Mouse (Mus musculus): ENCODE results near the gene Ahctf1. TPM values are rescaled to one million over a fixed set of nuclear protein-coding genes. Genes with fewer than 3 reads are reported as not detected.
"Not testable (repeated sequence)": the region's sequence is repeated elsewhere in the genome, so short reads cannot be mapped to it uniquely, and the experiment has no call there.

The Ahctf1 gene
- 10 to 100 TPM; 15.3 to 19.1 TPM for total RNA-seq (2021)
- long read RNA-seq, experiment 1, partial matches to known transcripts: 2 of 2 reads
- long read RNA-seq, experiment 1, other reads (novel, unspliced or antisense): 0 of 2 reads
- long read RNA-seq, experiment 2, partial matches to known transcripts: 1 of 5 reads
- long read RNA-seq, experiment 2, other reads (novel, unspliced or antisense): 3 of 5 reads

DNA sequence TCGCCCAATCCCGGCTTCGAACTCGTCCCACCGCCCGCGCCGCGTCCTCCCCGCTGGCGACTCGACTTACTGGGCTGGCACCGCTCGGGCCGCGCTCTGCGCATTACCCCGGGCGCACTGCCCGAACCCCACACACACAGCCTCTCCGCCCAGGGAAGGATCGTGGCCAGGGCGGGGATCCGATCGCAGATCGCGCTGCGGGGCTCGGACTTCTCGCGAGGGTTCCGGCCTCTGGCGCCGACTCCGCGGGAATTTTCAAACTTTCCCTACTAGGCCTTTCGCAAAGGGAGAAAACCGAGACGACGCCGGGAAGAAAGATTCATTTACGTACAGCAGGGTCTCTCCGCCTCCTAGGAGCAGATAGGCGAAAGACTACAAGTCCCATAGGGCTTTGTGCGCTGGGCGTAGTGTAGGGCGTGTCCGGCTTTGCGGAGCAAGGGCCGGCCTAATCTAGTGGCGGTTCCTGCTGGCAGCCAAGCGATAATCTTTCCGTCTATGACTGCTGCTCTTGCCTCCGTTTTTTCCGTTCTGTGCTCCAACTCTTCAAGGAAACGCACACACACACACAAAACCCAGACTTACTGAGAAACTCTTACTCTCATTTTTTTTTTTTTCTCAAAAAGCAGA is at the start of gene Ahctf1:
Ahctf1 (minus strand) TSS at position 168 of the 627 bp plus-strand sequence.
- peak; percentile 98 for DNase-seq

DNA sequence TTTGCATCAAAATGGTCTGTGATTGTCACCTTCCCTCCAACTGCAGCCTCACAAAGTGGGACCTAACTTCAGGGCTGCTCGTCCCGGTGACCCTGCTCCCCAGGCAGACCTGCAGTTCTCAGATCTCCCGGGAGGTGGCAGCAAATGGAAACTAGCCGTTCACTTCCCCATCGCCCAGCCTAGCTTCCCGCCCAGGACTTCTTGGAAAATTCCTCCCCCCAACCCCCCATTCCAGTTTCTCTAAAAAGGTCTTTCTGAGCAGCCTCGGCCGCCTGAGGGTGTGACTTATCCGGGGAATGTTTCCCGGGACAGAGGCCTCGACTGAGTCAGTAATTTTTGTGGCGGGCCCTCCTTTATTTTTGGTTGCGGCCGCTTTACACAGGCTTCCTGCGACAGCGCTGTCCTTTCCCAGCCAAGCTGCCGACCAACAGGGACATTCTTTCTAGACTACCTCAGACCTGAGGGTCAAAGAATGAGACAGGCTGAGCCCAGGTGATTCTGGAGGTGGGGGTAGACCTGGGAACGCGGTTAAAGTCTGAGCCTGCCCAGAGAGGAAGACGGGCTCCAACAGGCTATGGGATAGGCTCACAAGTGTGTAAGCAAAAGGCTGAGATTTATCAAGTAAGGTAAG is 44.4 kb upstream of the Ahctf1 start:
- DNase-seq: peak; percentile 78

DNA sequence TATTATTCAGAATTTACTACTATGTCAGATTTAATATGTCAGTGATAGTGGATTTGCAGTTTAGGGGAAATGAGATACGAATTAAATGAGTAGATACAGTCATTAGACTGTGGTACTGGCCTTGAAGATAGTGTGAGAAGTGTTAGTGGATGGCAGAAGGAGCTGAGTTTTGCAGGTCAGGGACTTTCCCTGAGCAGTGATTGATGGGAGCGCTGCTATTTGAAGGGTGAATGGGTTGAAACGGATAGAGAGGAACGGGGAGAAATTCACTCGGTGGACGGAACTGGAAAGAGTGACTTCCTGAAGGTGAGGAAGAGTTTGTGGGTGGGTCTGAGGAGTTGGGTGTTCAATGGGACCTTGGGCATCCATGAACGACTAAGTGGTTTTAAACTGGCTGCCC is 43.7 kb upstream of the Ahctf1 start:
- no peak for DNase-seq

DNA sequence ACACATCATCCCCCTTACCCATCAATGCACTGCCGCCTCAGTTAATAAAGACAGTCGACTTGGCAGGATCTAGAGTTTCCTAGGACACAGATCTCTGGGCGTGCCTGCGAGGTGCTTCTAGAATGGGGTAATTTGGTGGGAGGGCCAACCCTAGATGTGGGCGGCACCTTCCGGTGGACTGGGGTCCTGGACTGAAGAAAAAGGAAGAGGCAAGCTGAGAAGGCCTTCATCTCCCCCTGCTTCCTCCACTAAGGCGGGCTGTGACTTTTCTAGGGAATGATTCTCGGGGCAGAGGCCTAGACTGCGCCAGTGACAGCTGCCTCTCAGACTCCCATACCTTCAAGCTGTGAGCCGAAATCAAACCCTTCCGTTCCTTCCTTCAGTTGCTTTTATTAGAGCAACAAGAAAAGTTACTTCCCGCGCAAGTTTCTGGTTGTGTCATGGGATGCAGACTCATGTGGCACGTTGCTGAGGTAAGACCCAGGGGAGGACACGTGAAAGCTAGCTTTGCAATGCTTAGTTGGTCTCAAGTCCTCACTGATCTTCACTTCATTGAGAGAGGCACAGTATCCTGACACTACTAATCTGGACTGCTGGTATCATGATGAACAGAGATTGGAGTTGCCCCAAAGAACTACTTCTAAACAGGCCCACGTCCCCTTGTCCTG is 42.5 kb upstream of the Ahctf1 start:
- no peak for DNase-seq

DNA sequence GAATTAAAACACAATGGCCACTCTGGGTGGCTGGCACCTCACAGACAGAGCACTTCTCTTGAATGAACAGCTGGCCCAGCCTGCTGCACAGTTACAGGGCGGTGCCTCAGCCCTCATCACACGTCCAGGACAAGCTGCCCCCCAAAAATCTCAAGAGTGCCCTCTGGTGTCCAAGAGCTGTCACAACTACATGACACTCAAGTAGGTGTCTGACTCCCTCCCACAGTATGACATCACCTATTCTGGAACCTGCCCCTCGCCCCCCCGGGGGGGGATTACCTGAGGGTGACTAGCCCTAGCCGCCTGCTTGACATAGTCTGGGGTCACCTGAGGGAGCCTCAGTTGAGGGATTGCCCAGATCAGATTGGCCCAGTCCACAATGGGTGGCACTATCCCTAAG is 41.4 kb upstream of the Ahctf1 start:
- peak; percentile 60 for DNase-seq

DNA sequence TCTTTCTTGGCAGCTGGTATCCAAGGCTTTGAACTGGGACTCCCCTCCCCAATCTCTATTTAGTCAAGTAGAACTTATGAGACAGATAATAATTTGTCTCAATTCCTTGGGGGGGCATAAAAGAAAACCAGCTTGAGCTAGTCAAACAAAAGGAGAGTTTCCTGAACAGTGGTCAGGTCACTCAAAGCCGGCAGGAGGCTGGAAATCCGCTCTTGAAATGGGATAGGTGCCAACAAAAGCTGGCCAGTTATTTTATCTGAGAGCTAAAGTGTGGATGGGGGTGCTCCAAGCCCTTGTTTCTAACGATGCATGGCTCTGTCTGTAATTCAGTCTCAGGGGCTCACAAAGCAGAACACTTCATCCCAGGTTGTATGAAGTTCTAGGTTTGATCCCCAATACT is 40.5 kb upstream of the Ahctf1 start:
- DNase-seq: no peak

DNA sequence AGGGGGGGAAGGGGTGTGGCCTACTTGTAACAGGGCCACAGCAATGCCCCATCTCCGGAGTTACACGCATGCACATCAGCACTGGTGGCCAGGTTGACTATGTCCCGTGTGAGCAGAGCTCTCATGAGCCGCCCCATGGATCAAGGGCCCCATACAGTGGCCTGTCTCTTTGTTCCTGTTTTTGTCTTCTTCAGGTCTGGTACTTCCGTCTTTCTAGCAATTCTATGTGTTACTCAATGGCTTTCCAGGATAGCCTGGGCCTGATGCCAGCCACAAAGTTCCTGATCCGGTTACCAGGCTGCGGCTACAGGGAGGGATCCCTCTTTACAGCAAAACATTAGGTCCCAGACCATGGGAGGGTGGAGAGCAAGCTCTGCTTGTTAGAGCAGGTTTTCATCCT is 39.1 kb upstream of the Ahctf1 start:
- DNase-seq: peak; percentile 43

DNA sequence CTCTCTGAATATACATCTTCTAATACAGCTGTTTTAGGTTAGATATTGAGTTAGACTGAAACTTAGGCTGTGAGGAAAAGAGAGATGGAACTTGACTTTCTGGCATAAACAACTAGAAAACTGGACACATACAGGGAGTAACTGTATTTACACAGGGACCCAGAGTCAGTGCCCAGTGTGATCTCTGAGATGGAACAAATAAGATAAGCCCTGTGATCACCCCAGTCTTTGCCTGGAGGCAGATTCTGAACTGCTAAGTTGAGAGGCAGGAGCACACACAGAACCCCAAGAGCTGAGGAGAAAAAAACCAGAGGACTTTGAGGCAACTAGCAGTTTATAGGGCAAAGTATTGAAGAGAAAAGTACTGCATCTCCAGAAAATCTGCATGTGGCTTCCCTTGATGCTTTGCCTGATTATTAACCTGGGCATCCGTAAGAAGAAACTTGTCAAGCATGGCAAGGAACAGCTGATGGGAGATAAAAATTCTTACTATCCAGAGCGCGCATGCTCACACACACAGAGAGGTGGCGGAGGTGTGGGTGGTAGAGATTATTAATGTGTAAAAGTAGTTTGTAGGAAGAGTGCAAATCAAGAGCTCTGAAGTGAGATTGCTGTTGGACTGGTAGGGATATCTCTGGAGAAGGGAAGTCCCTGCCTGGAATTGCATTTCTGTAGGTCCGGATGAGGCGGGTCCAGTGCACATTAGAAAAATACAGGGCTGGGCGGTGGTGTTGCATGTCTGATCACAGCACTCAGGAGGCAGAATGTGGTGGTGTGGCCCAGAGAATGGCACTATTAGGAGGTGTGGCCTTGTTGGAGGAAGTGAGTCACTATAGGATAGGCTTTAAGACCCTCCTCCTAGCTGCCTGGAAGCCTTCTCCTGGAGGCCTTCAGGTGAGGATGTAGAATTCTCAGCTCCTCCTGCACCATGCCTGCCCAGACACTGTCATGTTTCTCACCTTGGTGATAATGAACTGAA is 33.2 kb upstream of the Ahctf1 start:
- DNase-seq: no peak

DNA sequence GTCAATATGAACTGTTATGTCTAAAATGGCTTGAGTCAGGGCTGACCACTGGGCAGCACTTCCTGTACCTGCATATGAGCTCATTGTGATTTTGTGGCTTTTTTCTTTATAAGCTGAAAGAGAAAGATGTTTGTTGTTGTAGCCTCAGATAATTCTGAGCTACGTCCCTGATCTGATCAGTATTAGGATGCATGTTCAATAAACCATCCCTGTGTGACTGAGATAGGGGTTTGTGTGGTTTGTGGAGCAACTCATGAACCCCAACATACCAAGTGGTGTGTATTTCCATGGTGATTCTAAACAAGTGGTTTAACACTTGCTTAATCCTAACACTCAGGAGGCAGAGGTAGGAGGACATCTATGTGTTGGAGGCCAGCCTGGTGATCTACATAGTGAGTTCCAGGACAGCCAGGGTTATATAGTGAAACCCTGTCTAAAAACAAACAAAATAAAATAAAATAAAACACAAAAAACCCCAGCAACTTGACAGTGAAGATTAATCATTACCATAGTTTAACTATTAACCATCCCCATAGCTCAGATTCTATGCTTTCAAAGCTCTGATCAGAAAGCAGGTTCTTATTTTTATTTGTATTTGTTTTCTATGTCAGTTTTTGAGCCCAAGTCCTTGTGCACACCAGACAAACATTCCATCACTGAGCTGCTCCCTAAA is 32.4 kb upstream of the Ahctf1 start:
- no peak for DNase-seq

DNA sequence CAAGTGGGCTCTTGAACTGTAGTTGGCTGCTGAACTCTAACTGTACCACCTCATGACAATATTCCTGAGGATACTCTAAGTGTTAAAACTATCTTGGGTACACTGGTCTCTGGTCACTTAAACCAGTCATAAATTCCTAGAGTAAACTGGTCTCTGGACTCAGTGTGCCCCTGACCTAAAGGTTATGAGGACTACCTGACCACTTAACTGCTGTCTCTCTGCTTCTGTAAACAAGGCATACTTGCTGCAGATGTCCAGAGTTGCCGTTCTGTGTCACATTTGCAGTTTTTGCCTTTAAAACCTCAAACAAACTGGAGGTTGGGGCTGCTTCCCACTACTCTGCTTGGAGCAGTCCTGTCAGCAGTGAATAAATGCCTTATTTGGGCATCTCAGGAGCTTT is 30.1 kb upstream of the Ahctf1 start:
- no peak for DNase-seq

DNA sequence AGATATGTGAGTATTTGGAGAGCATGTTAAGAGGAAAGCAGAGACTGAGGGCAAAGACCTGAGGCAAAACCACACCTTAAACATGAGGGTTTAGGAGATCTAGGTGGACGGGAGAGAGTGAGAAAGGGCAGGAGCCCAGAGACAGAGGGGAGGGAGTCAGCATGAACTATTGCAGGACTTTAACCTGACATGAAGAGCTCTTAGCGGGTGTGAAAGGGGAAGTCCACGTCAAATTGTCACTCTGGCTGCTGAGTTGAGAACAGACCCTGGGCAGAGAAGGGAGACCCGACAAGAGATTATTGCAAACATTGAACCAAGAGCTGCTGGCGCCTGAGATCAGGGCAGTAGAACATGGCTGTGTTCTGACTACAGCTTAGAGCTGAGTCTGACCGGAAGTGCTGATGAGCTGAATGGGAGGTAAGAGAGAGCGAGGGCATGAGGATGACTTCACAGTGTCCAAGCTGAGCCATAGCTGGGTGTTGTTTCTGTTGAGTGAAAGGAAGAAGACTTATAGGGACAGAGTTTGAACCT is 29.3 kb upstream of the Ahctf1 start:
- no peak for DNase-seq

DNA sequence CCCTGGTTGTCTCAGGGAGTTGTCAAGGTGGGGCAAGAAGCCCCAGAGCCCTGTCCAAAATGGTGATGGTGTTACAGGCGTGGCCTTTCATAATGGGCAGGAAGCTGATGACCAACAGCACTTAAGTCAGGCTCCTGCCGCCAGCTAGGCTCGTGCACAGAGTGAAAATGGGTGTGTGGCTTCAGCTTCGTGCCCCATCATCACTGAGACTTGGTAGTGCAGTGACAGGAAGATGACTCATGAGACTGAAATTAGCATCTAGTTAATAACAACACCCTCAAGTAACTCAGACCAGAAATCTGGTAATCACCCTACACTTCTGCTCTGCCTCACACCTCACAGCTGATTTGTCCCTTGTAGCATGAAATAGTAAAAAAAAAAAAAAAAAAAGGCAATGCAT is 25.4 kb upstream of the Ahctf1 start:
- no peak for DNase-seq

DNA sequence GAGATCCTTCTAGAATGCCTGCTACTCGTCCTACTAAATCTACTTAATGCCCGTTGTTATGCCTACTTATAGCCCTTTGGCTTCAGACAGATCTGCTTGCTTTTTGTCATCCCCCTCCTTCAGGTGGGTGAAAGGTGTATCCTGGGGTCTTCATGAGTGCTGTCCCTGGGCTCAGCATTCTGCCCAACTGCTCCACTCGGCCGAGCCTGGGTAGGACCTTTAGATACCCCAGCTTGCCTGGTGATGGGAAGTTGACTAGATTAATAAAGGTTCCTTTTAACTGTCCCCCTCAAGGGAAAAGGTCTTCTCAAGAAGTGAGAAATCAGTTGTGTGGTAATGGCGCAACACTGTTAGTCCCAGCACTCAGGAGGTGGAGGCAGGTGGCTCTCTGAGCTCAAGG is 24.6 kb upstream of the Ahctf1 start:
- DNase-seq: no peak

DNA sequence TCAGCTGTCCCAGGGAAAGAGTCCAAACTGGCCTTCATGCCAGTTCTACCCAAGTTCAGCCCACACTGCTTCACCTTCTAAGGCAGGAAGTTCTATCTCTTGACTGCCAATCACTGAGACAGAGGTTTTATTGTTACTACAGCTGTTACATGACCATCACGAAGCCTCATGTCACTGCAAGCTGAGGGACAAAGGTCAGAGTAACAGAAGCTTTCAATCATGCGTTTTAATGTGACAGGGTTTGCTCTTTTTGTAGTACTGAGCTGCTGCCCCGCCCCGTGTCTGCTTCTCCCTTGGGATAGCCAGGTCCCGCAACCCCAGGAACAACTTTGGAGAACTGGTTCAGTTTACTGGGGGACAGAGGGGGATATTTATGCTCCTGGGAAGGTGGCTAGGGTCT is 21.1 kb upstream of the Ahctf1 start:
- no peak for DNase-seq

DNA sequence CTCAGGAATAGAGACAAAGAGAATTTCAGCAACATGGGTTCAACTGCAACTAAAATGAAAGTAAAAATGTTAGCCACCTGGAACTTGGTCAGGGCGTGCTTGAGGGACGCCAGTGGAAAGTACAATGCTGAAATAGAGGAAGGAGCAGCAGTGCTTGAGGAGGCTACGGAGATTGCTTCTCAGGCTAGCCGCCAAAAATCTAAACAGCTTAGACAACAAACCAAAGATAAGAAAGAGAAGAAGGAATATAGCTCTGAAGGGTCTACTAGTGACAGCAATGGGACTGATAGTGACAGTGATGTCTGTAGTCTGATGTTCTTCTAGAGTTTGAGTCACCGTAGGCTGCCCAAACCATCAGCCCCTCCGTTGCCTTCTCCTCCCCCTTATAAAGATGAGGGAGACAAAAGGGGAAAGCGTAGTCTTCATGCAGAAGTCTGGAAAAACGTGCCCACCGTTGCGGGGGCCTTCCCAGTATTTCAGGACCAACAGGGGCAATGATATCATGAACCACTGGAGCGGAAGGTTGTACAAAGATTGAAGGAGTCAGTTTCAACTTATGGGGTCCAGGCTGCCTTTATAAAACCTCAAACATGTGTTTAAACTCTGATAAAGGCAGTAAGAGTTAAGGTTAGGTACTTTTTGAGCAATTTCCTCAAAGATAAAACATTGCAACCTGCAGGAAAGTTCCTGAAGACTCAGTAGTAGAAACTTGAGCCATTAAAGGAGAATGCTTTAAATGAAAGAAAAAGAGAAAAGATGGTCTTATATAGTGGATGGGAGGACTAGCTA is 15.2 kb upstream of the Ahctf1 start:
- DNase-seq: not testable (repeated sequence)

DNA sequence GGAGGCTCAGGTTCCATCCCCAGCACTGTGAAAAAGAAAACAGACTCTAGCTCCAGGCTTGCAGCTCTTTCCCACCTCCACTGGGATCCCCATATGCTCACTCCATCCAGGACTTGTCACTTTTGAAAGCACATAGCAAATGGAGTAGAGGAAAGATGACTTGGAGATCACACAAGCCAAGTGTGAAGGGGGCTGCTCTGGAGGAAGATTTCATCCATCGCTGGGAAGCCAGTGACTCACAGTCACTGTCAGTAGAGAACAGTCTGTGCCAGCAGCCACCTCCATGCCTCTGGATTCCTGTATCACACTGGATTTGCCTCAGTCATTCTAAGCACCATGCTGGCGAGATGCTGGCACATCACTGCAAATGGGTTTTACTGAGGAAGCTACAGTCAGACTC is 11.1 kb upstream of the Ahctf1 start:
- no peak for DNase-seq

DNA sequence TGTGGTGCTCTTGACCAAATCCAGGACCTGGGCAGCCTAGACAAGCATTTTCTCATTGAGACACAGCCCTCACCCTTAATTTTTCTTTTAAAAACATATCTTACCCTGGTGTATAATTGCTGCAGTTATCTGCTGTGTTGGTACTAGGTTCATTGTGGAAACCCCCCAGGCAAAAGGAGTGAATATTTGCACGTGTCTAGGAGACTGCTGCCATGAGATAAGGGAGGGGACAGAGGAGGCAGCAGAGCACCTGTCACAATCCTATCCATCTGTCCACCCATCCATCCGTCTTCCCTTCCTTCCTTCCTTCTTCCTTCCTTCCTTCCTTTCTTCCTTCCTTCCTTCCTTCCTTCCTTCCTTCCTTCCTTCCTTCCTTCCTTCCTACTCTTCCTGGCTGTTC is 9.9 kb upstream of the Ahctf1 start:
- DNase-seq: no peak

DNA sequence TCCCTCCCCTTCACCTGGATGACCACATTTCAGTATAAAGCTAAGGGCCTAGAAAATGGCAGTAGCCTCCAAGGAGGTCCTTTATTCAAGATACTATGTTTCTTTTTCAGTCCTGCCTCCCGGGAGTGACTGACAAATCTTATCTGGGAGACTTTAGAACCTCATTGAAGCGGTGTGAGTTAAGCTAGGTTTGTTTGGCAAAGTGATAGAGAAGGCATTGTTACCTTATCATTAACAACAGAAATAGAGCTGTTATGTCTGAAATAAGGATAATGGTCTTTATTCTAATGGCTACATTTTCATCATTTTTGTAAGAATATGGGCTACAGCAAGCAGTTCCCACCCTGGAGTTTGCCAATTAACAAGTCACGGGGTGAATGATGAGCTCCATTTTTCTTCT is 4.8 kb upstream of the Ahctf1 start:
- no peak for DNase-seq

DNA sequence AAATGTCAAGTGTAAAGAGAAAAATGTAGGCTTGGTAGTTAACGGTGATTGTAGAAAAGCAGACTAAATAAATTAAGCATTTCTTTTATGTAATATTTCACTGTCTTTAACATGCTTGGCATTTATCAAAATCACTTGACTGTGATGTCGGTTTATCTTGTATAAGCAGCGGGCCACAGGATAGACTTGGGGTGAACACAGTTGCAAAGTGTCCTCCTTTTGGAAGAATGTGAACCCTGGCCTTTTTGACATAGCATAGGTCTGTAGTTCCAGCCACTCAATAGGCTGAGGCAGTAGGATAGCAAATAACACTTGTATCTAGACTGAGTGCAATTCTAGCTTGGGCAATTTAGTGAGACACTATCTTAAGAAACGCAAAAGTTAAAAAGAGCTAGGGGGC is 4.0 kb upstream of the Ahctf1 start:
- no peak for DNase-seq

DNA sequence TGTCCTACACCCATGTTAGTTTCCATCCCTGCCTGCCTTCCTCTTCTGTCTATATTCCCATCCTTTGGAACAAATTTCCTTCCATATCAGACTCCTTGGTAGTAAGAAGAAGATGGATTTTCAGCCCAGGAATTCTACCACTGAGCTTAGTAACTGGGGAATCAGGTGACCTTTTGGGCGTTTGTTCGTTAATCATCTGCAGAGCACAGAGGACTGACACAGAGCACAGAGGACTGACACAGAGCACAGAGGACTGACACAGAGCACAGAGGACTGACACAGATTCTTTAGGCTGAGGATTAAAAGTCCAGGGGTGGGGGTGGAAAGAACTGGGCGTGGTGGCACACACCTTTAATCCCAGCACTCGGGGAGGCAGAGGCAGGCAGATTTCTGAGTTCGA is 2.3 kb upstream of the Ahctf1 start:
- DNase-seq: no peak
